Mouse (Mus musculus) heart, postnatal 10 days (tissue): ENCODE measurements around the gene Myo10. TPM values are rescaled to one million over a fixed set of nuclear protein-coding genes. Genes with fewer than 3 reads are reported as not detected.

ENCODE experiments used
- DNase-seq, 2 experiments: peaks; one replicate each; pipeline ENCODE4 v3.0.0; 2021
- intact Hi-C: fragments of 180-260 bp; cut with DNase I; formaldehyde crosslinking; loops from one replicate; pipeline ENCODE4 v1.15.1; 2025
- total RNA-seq, 2 experiments: library from RNA; stranded (reverse); gene quantifications; 2 replicates each; pipeline ENCODE4 v1.2.3; 2021

Myo10 gene
- total RNA-seq, 2 experiments from 2014 or later = 52.7 to 61.1 TPM

GRCm38 (mm10) chr15:25861900-25862299 lies 239.6 kb downstream of the Myo10 start:
- intact Hi-C loops = no loop called here
- no peak for DNase-seq

Other genes starting within 250 kb of the Myo10 start
- gene Basp1, start 208.8 kb upstream of the Myo10 start, total RNA-seq = 1 to 10 TPM; 6.7 to 8.4 TPM
- 100 to 1,000 TPM; 151 to 159 TPM for gene Retreg1, start 220.7 kb downstream of the Myo10 start, total RNA-seq